Mouse (Mus musculus) urinary bladder, postnatal 0 days (tissue): ENCODE measurements around the gene Slc11a1. TPM values are rescaled to one million over a fixed set of nuclear protein-coding genes. Genes with fewer than 3 reads are reported as not detected.

Experiments used
- microRNA counts: library from miRNA; unstranded; fragments of <30 nt; microRNA quantifications from one replicate; lab custom pipeline; 2016
- microRNA-seq: library from miRNA; unstranded; fragments of <30 nt; microRNA quantifications from one replicate; pipeline ENCODE4, GENCODE M21; 2016
- polyA plus RNA-seq: library from polyadenylated mRNA; unstranded; fragments of >200 nt; fragmentation: Nextera tagmentation; extraction: Ambion mirVana; gene quantifications from 2 replicates; pipeline ENCODE4 v1.2.1, GENCODE M21; 2015

Slc11a1 gene
- polyA plus RNA-seq: 5.6 and 31.7 TPM in 2 replicates

GRCm38 (mm10) chr1:74374980-74375379 is at the start of gene Slc11a1:
Slc11a1 (plus strand) TSS chr1:74375195.

GRCm38 (mm10) chr1:74361812-74362211 is 13.2 kb upstream of the Slc11a1 start, which contains the start of gene Catip:
Catip (plus strand) TSS chr1:74362108.

GRCm38 (mm10) chr1:74390924-74391748 is 16.1 kb downstream of the Slc11a1 start, which contains the start of gene Ctdsp1:
Ctdsp1 (plus strand) TSS chr1:74391509.

GRCm38 (mm10) chr1:74408589-74409504 is 33.9 kb downstream of the Slc11a1 start, which contains the start of gene Vil1:
Vil1 (plus strand) TSS chr1:74409376.

MicroRNA genes within 50 kb of the gene (microRNA counts, 519-probe panel; counts per million panel counts)
- 4,313 counts per million, percentile 81 among the panel's probes with 10 or more counts for microRNA mmu-miR-26b (lab: Ali Mortazavi, UCI)

Small RNA genes lying within 50 kb of the gene (microRNA-seq; reads per million reads assigned to microRNA genes)
- gene Mir26b: 47,912 reads per million, percentile 98 among the genes with 10 or more reads in this experiment

Other genes starting within 250 kb of the Slc11a1 start
- 0.15 TPM in 1 of 2 replicates, not detected in the other for gene Rufy4, start 249.7 kb upstream of the Slc11a1 start, polyA plus RNA-seq
- gene Cxcr2, start 221.2 kb upstream of the Slc11a1 start, polyA plus RNA-seq: 0.05 and 2.8 TPM in 2 replicates
- gene Cxcr1, start 180.6 kb upstream of the Slc11a1 start, polyA plus RNA-seq: not detected in 2 replicates
- 632 and 686 TPM in 2 replicates for gene Arpc2, start 139.1 kb upstream of the Slc11a1 start, polyA plus RNA-seq
- 1.4 and 2.3 TPM in 2 replicates for gene Gpbar1, start 96.6 kb upstream of the Slc11a1 start, polyA plus RNA-seq
- gene Aamp, start 90.5 kb upstream of the Slc11a1 start, polyA plus RNA-seq: 160 and 178 TPM in 2 replicates
- gene Pnkd, start 90.3 kb upstream of the Slc11a1 start, polyA plus RNA-seq: 80.3 and 85.3 TPM in 2 replicates
- gene Tmbim1, start 69.6 kb upstream of the Slc11a1 start, polyA plus RNA-seq: 98.5 and 105 TPM in 2 replicates
- gene Catip, start 13.1 kb upstream of the Slc11a1 start, polyA plus RNA-seq: 0.88 and 1.0 TPM in 2 replicates
- 59.2 and 61.2 TPM in 2 replicates for gene Ctdsp1, start 16.3 kb downstream of the Slc11a1 start, polyA plus RNA-seq
- 0.16 and 0.36 TPM in 2 replicates for gene Vil1, start 34.2 kb downstream of the Slc11a1 start, polyA plus RNA-seq
- gene Cnot9, start 130.9 kb downstream of the Slc11a1 start, polyA plus RNA-seq: 23.4 and 27.1 TPM in 2 replicates
- 0.53 and 0.79 TPM in 2 replicates for gene Plcd4, start 167.7 kb downstream of the Slc11a1 start, polyA plus RNA-seq
- gene Usp37, start 169.1 kb downstream of the Slc11a1 start, polyA plus RNA-seq: 9.4 and 9.5 TPM in 2 replicates
- 2.9 and 3.3 TPM in 2 replicates for gene Zfp142, start 213.1 kb downstream of the Slc11a1 start, polyA plus RNA-seq
- gene Bcs1l, start 213.1 kb downstream of the Slc11a1 start, polyA plus RNA-seq: 8.8 and 9.8 TPM in 2 replicates
- gene Rnf25, start 226.2 kb downstream of the Slc11a1 start, polyA plus RNA-seq: 19.0 and 20.6 TPM in 2 replicates
- 0.79 and 1.7 TPM in 2 replicates for gene Stk36, start 226.2 kb downstream of the Slc11a1 start, polyA plus RNA-seq